Mouse (Mus musculus): ENCODE data around the gene Thop1. TPM values are rescaled to one million over a fixed set of nuclear protein-coding genes. Genes with fewer than 3 reads are reported as not detected.

The Thop1 gene
- polyA plus RNA-seq, 1 experiment = 77.4 TPM

DNA sequence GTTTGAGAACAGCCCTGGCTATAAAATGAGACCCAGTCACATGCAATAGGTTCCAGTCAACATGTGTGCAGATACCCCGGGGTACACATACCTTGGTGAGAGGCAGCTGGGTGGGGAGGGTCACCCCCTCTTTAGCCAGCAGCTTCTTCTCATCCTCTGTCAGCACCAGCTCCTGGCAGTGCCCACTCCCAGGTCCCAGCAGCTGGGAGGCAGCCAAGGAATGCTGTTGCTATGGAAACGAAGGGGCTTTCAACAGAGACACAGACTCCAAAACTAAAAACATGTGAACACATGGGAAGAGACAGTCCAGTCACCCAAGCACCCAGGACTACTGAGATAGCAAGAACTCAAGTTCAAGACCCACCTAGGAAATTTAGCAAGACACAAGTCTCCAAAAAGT is 19.4 kb downstream of the Thop1 start:
- no peaks in the 10 kb centered on the region for H3K4me1 ChIP-seq (ENCODE audit: control insufficient read depth, insufficient read depth, low read length)
- no peak overlapping the region for H3K27ac ChIP-seq (ENCODE audit: insufficient read depth, low read length)
- TF ChIP-seq CTCF (IDR thresholded peaks at IDR 0.05; ENCODE audit: low read depth, low read length) = no peak
- H3K9me3 ChIP-seq (replicated peaks; ENCODE audit: control insufficient read depth, insufficient read depth, low read length, poor library complexity, severe bottlenecking) = no peaks in the 10 kb centered on the region
- H3K27me3 ChIP-seq (ENCODE audit: control insufficient read depth, insufficient read depth, low read length, poor library complexity, severe bottlenecking) = no peaks in the 10 kb centered on the region
- H3K9ac ChIP-seq (ENCODE audit: low read depth, poor library complexity, severe bottlenecking) = no peak overlapping the region
- H3K4me3 ChIP-seq (ENCODE audit: low read depth, low read length) = no peak overlapping the region
- no peaks in the 10 kb centered on the region for H3K36me3 ChIP-seq (ENCODE audit: control insufficient read depth, insufficient read depth, low read length, poor library complexity, severe bottlenecking)

DNA sequence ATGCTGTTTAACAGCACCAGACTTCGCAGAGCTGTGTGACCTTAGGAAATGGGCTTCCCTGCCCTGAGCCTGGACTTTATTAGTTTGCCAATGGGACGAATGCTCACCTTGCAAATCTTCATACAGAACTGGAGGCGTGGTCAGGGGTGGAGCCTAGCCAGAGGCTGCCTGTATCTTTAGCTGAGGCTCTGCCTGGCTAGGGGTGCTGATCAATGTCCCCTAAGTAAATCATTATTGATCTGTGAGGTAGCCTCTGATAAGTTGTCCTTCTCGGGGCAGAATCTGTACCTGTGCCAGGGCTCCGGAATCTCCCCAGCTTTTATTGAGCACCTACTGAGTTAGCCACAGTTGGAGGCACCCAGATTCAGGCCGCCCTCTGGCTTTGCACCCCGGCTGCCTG is 20.8 kb downstream of the Thop1 start:
- Histone ChIP-seq H3K27ac (ENCODE audit: insufficient read depth, low read length) (no peak overlapping the region), H3K9ac (ENCODE audit: low read depth, poor library complexity, severe bottlenecking) (no peak overlapping the region), H3K27me3 (ENCODE audit: control insufficient read depth, insufficient read depth, low read length, poor library complexity, severe bottlenecking) (no peaks in the 10 kb centered on the region), H3K4me3 (ENCODE audit: low read depth, low read length) (no peak overlapping the region), H3K9me3 (replicated peaks; ENCODE audit: control insufficient read depth, insufficient read depth, low read length, poor library complexity, severe bottlenecking) (no peaks in the 10 kb centered on the region), H3K36me3 (ENCODE audit: control insufficient read depth, insufficient read depth, low read length, poor library complexity, severe bottlenecking) (no peaks in the 10 kb centered on the region), H3K4me1 (ENCODE audit: control insufficient read depth, insufficient read depth, low read length) (no peaks in the 10 kb centered on the region)
- TF ChIP-seq POLR2A (IDR thresholded peaks at IDR 0.05; ENCODE audit: insufficient read depth, low read length) = no peak

GRCm38 (mm10) chr10:81092465-81093250 is 22.8 kb downstream of the Thop1 start:
- Histone ChIP-seq H3K4me3 (ENCODE audit: low read depth, low read length) (no peak overlapping the region), H3K36me3 (ENCODE audit: control insufficient read depth, insufficient read depth, low read length, poor library complexity, severe bottlenecking) (no peaks in the 10 kb centered on the region), H3K9ac (ENCODE audit: low read depth, poor library complexity, severe bottlenecking) (no peak overlapping the region), H3K27me3 (ENCODE audit: control insufficient read depth, insufficient read depth, low read length, poor library complexity, severe bottlenecking) (no peaks in the 10 kb centered on the region), H3K27ac (ENCODE audit: insufficient read depth, low read length) (no peak overlapping the region), H3K4me1 (ENCODE audit: control insufficient read depth, insufficient read depth, low read length) (no peaks in the 10 kb centered on the region), H3K9me3 (replicated peaks; ENCODE audit: control insufficient read depth, insufficient read depth, low read length, poor library complexity, severe bottlenecking) (no peaks in the 10 kb centered on the region)
- TF ChIP-seq CTCF (IDR thresholded peaks at IDR 0.05; ENCODE audit: low read depth, low read length) (no peak), POLR2A (IDR thresholded peaks at IDR 0.05; ENCODE audit: insufficient read depth, low read length) (no peak), EP300 (IDR thresholded peaks at IDR 0.05; ENCODE audit: insufficient read depth, low read depth, low read length) (no peak)

- Histone ChIP-seq H3K9ac (ENCODE audit: low read depth, poor library complexity, severe bottlenecking) (no peak overlapping the region), H3K9me3 (replicated peaks; ENCODE audit: control insufficient read depth, insufficient read depth, low read length, poor library complexity, severe bottlenecking) (no peaks in the 10 kb centered on the region), H3K27ac (ENCODE audit: insufficient read depth, low read length) (no peak overlapping the region), H3K27me3 (ENCODE audit: control insufficient read depth, insufficient read depth, low read length, poor library complexity, severe bottlenecking) (no peaks in the 10 kb centered on the region), H3K4me3 (ENCODE audit: low read depth, low read length) (peak overlapping the region; percentile 45), H3K36me3 (ENCODE audit: control insufficient read depth, insufficient read depth, low read length, poor library complexity, severe bottlenecking) (no peaks in the 10 kb centered on the region), H3K4me1 (ENCODE audit: control insufficient read depth, insufficient read depth, low read length) (no peaks in the 10 kb centered on the region)
- TF ChIP-seq CTCF (IDR thresholded peaks at IDR 0.05; ENCODE audit: low read depth, low read length) = no peak
- no peak for TF ChIP-seq POLR2A (IDR thresholded peaks at IDR 0.05; ENCODE audit: insufficient read depth, low read length)
- TF ChIP-seq EP300 (IDR thresholded peaks at IDR 0.05; ENCODE audit: insufficient read depth, low read depth, low read length) = peak; percentile 80; the same call in 1 of the 2 replicates
Measured at GRCm38 (mm10) chr10:81094931-81095678, 25.3 kb downstream of the Thop1 start.

- Histone ChIP-seq H3K27ac (ENCODE audit: insufficient read depth, low read length) (peak within 1 kb of the TSS; percentile 85), H3K4me1 (ENCODE audit: control insufficient read depth, insufficient read depth, low read length) (no peaks in the 10 kb centered on the region), H3K4me3 (ENCODE audit: low read depth, low read length) (peak within 1 kb of the TSS; percentile 96), H3K36me3 (ENCODE audit: control insufficient read depth, insufficient read depth, low read length, poor library complexity, severe bottlenecking) (peaks cover 6% of the 10 kb centered on the region), H3K27me3 (ENCODE audit: control insufficient read depth, insufficient read depth, low read length, poor library complexity, severe bottlenecking) (no peaks in the 10 kb centered on the region), H3K9ac (ENCODE audit: low read depth, poor library complexity, severe bottlenecking) (peak within 1 kb of the TSS; percentile 92), H3K9me3 (replicated peaks; ENCODE audit: control insufficient read depth, insufficient read depth, low read length, poor library complexity, severe bottlenecking) (no peaks in the 10 kb centered on the region)
- TF ChIP-seq POLR2A (IDR thresholded peaks at IDR 0.05; ENCODE audit: insufficient read depth, low read length) (peak; percentile 98), EP300 (IDR thresholded peaks at IDR 0.05; ENCODE audit: insufficient read depth, low read depth, low read length) (0 out of 2 replicates have a peak, but pooled peaks have one; percentile 42), CTCF (IDR thresholded peaks at IDR 0.05; ENCODE audit: low read depth, low read length) (no peak)
Measured at GRCm38 (mm10) chr10:81105565-81106112, 35.8 kb downstream of the Thop1 start, which contains the start of gene Map2k2. TSS of gene Map2k2 (plus strand) at chr10:81105915.

Measured in ES-Bruce4 (cell line).